Mouse (Mus musculus): ENCODE results near the gene Psg26.
"Not testable (repeated sequence)": the region's sequence is repeated elsewhere in the genome, so short reads cannot be mapped to it uniquely, and the experiment has no call there.

Gene Psg26

GRCm38 (mm10) chr7:18484077-18484476 lies at the start of gene Psg26:
Gene Psg26 (minus strand): TSS chr7:18484177.
- DNase-seq: no peak

GRCm38 (mm10) chr7:18533420-18533819 lies 49.4 kb upstream of the Psg26 start:
- no peak for DNase-seq

- no peak for DNase-seq
Observed at GRCm38 (mm10) chr7:18532169-18532568, 48.2 kb upstream of the Psg26 start, which contains the start of gene Psg25. Gene Psg25 (minus strand): TSS chr7:18532269.

- no peak for DNase-seq
Observed at GRCm38 (mm10) chr7:18524668-18525067, 40.7 kb upstream of the Psg26 start.

GRCm38 (mm10) chr7:18512848-18513247 lies 28.9 kb upstream of the Psg26 start:
- not testable (repeated sequence) for DNase-seq

- DNase-seq: not testable (repeated sequence)
Observed at GRCm38 (mm10) chr7:18512417-18512816, 28.4 kb upstream of the Psg26 start.

GRCm38 (mm10) chr7:18511479-18511878 lies 27.5 kb upstream of the Psg26 start:
- DNase-seq: no peak

GRCm38 (mm10) chr7:18431941-18432340 lies 52.0 kb downstream of the Psg26 start, which contains the start of gene Psg28:
Gene Psg28 (minus strand): TSS chr7:18432041.
- DNase-seq: not testable (repeated sequence)

All from right cerebral cortex, postnatal 25 days (tissue).